Comparison of ENCODE assay signal across 8 mouse cellular contexts in genomic region chr2:92645282-92646037, GRCm38 (mm10). TPM values are rescaled to one million over a fixed set of nuclear protein-coding genes. Genes with fewer than 3 reads are reported as not detected.
DNase-seq lines count a peak whose midpoint lies in the region; ATAC-seq and TF ChIP-seq lines count a peak whose summit lies in the region.

No protein-coding gene starts in this region.

- no peak overlapping the region for H3K9ac ChIP-seq in heart, embryonic 14.5 days (ENCODE audit: low read length)
- 0 out of 2 replicates have a peak overlapping the region, but pooled peaks have one; percentile 8 for H3K9ac ChIP-seq in kidney, embryonic 16.5 days (replicated peaks; ENCODE audit: low read length)
- no peak overlapping the region for H3K9ac ChIP-seq in stomach, embryonic 14.5 days (replicated peaks; ENCODE audit: low read depth, low read length)

- H3K4me1 ChIP-seq in E14TG2a.4 (replicated peaks; ENCODE audit: low read depth, low read length) = peaks cover 52% of the 10 kb centered on the region
- H3K4me1 ChIP-seq in heart, embryonic 14.5 days (ENCODE audit: control insufficient read depth in 2 of 2, insufficient read depth in 2 of 2, low read length in 2 of 2) = peaks cover 0 to 6% of the 10 kb centered on the region in 2 experiments; a peak in 2 of 4 replicates
- peaks cover 17% of the 10 kb centered on the region for H3K4me1 ChIP-seq in kidney, embryonic 16.5 days (ENCODE audit: insufficient read depth, low read length)
- H3K4me1 ChIP-seq in stomach, embryonic 14.5 days (ENCODE audit: control insufficient read depth, insufficient read depth, low read length) = peaks cover 13% of the 10 kb centered on the region

- no peak overlapping the region for H3K4me2 ChIP-seq in heart, embryonic 14.5 days (ENCODE audit: low read length)
- H3K4me2 ChIP-seq in kidney, embryonic 16.5 days (replicated peaks; ENCODE audit: low read depth, low read length) = no peak overlapping the region
- no peak overlapping the region for H3K4me2 ChIP-seq in stomach, embryonic 14.5 days (replicated peaks; ENCODE audit: low read depth, low read length)

- no peaks in the 10 kb centered on the region for H3K36me3 ChIP-seq in E14TG2a.4 (ENCODE audit: insufficient read depth, low read length)
- no peaks in the 10 kb centered on the region for H3K36me3 ChIP-seq in heart, embryonic 14.5 days (ENCODE audit: control insufficient read depth, insufficient read depth, low read length)
- no peaks in the 10 kb centered on the region for H3K36me3 ChIP-seq in kidney, embryonic 16.5 days (ENCODE audit: insufficient read depth, low read length)
- H3K36me3 ChIP-seq in stomach, embryonic 14.5 days (ENCODE audit: control insufficient read depth, insufficient read depth, low read length) = no peaks in the 10 kb centered on the region

- peak overlapping the region; percentile 26 for H3K4me3 ChIP-seq in E14TG2a.4 (replicated peaks; ENCODE audit: low read length)
- H3K4me3 ChIP-seq in heart, embryonic 14.5 days (ENCODE audit: control insufficient read depth in 1 of 2, insufficient read depth in 1 of 2, low read depth in 1 of 2, low read length in 2 of 2) = no peak overlapping the region
- H3K4me3 ChIP-seq in kidney, embryonic 16.5 days (ENCODE audit: low read length) = no peak overlapping the region
- H3K4me3 ChIP-seq in stomach, embryonic 14.5 days (ENCODE audit: low read depth, low read length) = no peak overlapping the region

- peak; percentile 54; the same call in 1 of the 2 replicates for ATAC-seq in heart, embryonic 14.5 days (ENCODE audit: insufficient number of reproducible peaks, insufficient read depth, low FRiP score, low read depth)
- ATAC-seq in kidney, embryonic 16.5 days (ENCODE audit: low FRiP score, low TSS enrichment) = peak; percentile 83
- ATAC-seq in stomach, embryonic 14.5 days (ENCODE audit: insufficient number of reproducible peaks, insufficient read depth, low FRiP score, low read depth) = peak; percentile 72; the same call in 1 of the 2 replicates

- H3K27ac ChIP-seq in heart, embryonic 14.5 days (replicated peaks in 1 of 2; ENCODE audit: control insufficient read depth in 1 of 2, insufficient read depth in 1 of 2, low read depth in 2 of 2, low read length in 2 of 2) = no peak overlapping the region
- H3K27ac ChIP-seq in kidney, embryonic 16.5 days (ENCODE audit: low read length) = peak overlapping the region; percentile 79
- H3K27ac ChIP-seq in stomach, embryonic 14.5 days (ENCODE audit: low read length) = peak overlapping the region; percentile 49; the same call in 1 of the 2 replicates

- WGBS in heart, embryonic 14.5 days = 43% methylated on average over 7 of the region's 7 CpGs
- WGBS in kidney, embryonic 16.5 days = 23% methylated on average over 7 of the region's 7 CpGs
- WGBS in stomach, embryonic 14.5 days = 19% methylated on average over 7 of the region's 7 CpGs

- no peak for TF ChIP-seq CTCF in E14TG2a.4 (conservative IDR thresholded peaks at IDR 0.05; ENCODE audit: low read length)

- DNase-seq in adrenal gland, adult 2 months = peak; percentile 49
- DNase-seq in layer of hippocampus, adult 9-10 months (ENCODE audit: low spot score) = no peak
- no peak for DNase-seq in cerebellum, adult 9-10 months
- DNase-seq in cerebellum, adult 8-10 months = no peak

- no peaks in the 10 kb centered on the region for H3K9me3 ChIP-seq in E14TG2a.4 (ENCODE audit: low read length)
- H3K9me3 ChIP-seq in heart, embryonic 14.5 days (ENCODE audit: control insufficient read depth, low read length) = no peaks in the 10 kb centered on the region
- 0 out of 2 replicates have a peak, but pooled peaks cover 4% of the 10 kb centered on the region for H3K9me3 ChIP-seq in kidney, embryonic 16.5 days (ENCODE audit: low read length)
- H3K9me3 ChIP-seq in stomach, embryonic 14.5 days (ENCODE audit: control insufficient read depth, low read depth, low read length) = no peaks in the 10 kb centered on the region

- H3K27me3 ChIP-seq in E14TG2a.4 (ENCODE audit: insufficient read depth, low read length) = no peaks in the 10 kb centered on the region
- H3K27me3 ChIP-seq in heart, embryonic 14.5 days (ENCODE audit: control insufficient read depth, insufficient read depth, low read length) = no peaks in the 10 kb centered on the region
- no peaks in the 10 kb centered on the region for H3K27me3 ChIP-seq in kidney, embryonic 16.5 days (ENCODE audit: insufficient read depth, low read length)
- no peaks in the 10 kb centered on the region for H3K27me3 ChIP-seq in stomach, embryonic 14.5 days (ENCODE audit: control insufficient read depth, insufficient read depth, low read length)

RNA-seq across cellular contexts. Expression of gene Chst1, which starts 46.0 kb away (rescaled TPM):
- 10 to 100 TPM; 15.3 to 18.8 TPM for total RNA-seq in adrenal gland, adult 2 months (2021)
- polyA plus RNA-seq in adrenal gland, adult 2 months (2012; rRNA removed) = 22.8 and 40.7 TPM in 2 replicates
- polyA plus RNA-seq in heart, embryonic 14.5 days (2014; fragmentation: Nextera tagmentation; extraction: Ambion mirVana) = 2.3 and 2.5 TPM in 2 replicates
- polyA plus RNA-seq in kidney, embryonic 16.5 days (2015; fragmentation: Nextera tagmentation; extraction: Ambion mirVana) = 8.9 and 9.9 TPM in 2 replicates
- 4.4 and 5.2 TPM in 2 replicates for polyA plus RNA-seq in stomach, embryonic 14.5 days (2014; fragmentation: Nextera tagmentation; extraction: Ambion mirVana)

Comparison
In these comparisons a context has a peak if more than half of its experiments do, and no peak if none do; other contexts are left out.
1. H3K27ac ChIP-seq: peak in kidney, embryonic 16.5 days (single experiment) and stomach, embryonic 14.5 days (single experiment); none in heart, embryonic 14.5 days (0 of 2).
2. Peak in every context shown above with its lines, with median percentiles within 50 percentile points of each other: ATAC-seq.